Mouse (Mus musculus) thymus, postnatal 14 days (tissue): Measurements from ENCODE around the gene Mad2l1bp.

ENCODE experiments used
- DNase-seq: peaks from one replicate; pipeline ENCODE4 v3.0.0; 2021

Gene Mad2l1bp

DNA sequence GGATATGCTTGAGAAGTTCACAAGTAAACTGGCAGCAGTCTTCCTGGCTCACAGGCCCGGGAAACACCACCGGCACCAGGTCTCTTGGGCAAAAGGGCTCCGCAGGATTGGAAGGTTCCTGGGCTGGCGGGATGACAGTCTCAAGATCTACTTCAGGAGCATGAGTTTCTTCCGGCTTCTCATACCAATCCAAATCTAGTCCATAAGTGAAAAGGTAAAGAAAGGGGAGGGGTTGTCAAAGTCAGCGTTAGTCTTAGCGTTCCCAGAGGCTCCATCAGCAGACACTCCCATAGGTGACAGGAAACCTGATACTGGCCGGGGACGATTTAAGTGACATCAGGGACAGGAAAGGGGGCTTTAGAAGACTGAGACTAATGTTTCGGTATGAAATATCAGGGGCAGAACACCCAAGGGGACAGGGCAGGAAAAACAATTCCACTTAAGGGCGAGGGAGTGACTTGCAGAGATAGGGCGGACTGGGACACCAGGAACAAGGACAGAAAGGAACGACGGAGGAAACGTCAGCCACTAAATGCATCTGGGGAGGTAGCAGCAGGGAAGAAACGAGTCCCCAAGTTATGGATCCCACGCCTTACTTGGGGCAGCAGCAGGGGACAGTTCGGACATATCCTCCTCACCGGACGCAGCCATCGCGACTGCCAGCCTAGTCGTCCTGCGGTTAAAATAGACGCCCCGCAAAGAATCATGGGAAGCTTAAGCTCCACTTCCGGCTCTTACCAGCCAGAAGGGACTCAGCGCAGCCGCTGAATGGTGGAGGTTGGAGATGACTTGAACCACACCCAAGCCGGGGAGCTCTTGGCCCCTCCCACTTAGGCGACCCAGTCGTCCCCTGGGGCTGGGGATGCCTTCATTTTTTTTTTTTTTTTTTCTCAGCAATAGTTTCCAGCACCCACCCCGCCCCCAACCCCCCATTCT, at the start of gene Mad2l1bp:
Gene Mad2l1bp, minus strand, starts transcription at position 707 of the 936 bp plus-strand sequence.
- peak; percentile 93 for DNase-seq

DNA sequence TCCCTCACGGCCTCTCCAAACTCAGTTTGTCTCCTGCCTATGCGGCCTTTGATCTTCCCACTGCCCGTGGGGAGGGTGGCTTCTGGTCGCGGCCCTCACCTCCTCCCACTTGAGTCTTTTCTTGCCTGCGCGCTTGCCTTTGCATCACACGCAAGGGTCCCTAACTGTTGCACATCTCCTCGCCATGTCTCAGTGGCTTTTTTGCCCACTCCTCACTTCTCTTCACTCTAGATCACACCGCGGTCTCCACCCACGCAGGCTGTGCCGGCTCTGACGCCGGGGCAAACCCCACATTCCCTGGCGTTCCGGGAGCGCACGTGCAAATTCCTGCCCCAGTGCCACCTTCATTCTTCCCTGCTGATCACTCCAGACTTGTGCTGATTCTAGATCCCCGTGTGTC, 49.7 kb upstream of the Mad2l1bp start:
- DNase-seq: no peak

DNA sequence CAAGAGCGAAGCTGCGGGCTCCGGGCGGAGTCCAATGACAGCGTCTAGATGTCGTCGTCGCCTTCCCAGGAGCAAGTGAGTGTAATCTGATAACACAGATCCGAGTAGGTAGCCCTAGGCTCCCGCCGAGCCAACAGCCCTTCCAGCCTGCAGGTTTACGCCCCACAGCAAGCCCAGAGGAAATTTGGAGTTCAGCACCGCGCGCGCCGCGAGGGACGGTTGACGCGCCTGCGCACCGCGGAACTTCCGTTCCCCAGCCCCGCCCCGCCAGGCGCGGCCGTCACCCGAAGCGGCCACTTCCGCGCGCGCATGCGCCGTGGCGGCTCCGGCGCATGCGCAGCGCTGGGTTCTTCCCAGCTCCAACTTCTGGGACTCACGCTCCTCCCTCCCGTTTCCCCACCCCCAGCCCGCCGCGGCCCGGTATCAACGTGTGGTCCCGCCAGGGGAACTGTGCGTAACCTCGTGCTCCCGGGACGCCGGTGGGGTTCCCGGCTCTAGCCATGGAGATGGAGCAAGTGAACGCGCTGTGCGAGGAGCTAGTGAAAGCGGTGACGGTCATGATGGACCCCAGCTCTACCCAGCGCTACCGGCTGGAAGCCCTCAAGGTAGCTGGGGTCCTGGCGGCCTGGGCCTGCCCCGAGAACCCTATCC, 49.2 kb upstream of the Mad2l1bp start, which contains the start of the genes Polh and Xpo5:
Gene Polh, minus strand, starts transcription at position 225 of the 651 bp plus-strand sequence.
Gene Xpo5, plus strand, starts transcription at position 362 of the 651 bp plus-strand sequence.
- peak; percentile 95 for DNase-seq

GRCm38 (mm10) chr17:46201151-46201550, 47.8 kb upstream of the Mad2l1bp start:
- no peak for DNase-seq

DNA sequence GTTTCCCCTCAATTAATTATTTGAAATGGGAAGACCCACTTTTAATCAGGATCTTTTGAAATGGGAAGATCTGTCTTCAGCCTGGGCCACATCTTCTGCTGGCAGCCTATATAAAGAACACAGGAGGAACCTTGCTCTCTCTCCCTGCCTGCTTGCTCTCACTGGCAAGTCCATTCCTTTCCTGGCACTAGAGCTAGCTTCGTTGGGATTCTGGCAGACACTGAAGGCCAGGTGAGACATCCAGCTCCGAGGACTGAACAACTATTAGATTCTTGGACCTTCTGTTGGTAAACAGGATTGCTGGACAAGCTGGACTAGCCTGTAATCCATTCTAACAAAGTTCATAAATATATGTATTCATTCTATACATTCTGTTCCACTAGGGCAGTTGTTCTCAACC, 35.5 kb upstream of the Mad2l1bp start:
- DNase-seq: no peak

DNA sequence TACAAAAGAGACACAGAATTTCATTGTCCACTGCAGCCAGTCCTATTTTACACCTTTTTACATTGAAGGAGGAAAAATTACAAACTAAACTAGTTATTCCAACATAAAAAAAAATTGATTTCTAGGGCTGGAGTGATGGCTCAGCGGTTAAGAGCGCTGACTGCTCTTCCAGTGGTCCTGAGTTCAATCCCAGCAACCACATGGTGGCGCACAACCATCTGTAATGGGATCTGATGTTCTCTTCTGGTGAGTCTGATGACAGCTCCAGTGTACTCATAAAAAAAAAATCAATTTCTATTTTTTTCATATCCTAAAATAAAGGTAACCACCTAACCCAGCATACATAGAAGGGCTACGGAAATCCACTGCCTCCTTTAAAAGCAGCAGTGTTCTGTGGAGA, 28.9 kb upstream of the Mad2l1bp start:
- DNase-seq: peak; percentile 34

DNA sequence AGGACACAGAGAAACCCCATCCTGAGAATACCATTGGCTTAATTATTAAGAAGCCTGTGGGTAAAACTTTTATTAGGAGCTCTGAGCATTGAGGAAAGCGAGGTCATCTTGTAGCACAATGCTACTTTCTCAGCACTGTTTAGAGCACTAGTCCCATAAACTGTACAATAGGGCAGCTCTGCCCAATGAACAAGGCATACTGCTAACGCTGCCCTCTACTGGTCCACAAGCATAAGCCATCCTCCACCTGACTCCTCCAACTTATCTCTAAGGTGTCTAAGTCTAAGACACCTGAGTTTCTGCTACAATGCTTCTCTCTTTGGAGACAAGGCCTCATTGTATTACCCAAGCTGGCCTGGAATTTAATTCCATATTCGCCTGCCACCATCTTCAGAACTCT, 17.2 kb upstream of the Mad2l1bp start:
- peak; percentile 63 for DNase-seq

- no peak for DNase-seq
Measured at GRCm38 (mm10) chr17:46168768-46169167, 15.4 kb upstream of the Mad2l1bp start.

GRCm38 (mm10) chr17:46168318-46168717, 15.0 kb upstream of the Mad2l1bp start:
- no peak for DNase-seq

GRCm38 (mm10) chr17:46167014-46167413, 13.7 kb upstream of the Mad2l1bp start:
- DNase-seq: no peak

GRCm38 (mm10) chr17:46166270-46166669, 12.9 kb upstream of the Mad2l1bp start:
- DNase-seq: no peak

GRCm38 (mm10) chr17:46165460-46165859, 12.1 kb upstream of the Mad2l1bp start:
- DNase-seq: no peak

- no peak for DNase-seq
Measured at GRCm38 (mm10) chr17:46164791-46165190, 11.4 kb upstream of the Mad2l1bp start.

DNA sequence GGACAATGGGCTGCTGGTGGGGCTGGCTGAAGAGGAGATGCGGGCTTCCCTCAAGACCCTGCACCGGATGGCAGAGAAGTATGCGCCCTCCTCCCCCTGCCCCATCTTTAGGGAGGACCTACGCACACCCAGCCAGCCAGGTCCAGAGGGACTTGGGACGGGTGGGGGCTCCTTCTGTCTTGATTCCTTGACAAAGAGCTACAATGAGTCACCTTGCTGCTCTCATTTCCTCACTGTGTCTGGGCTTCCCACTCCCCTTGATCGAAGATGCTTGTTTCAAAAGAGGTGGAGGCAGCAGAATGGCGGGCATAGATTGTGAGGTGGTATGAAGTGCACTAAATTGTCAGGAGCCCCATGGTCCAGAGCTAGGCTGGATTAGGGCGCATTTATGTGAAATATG, 10.9 kb upstream of the Mad2l1bp start:
- no peak for DNase-seq

GRCm38 (mm10) chr17:46162951-46163421, 9.6 kb upstream of the Mad2l1bp start:
- DNase-seq: peak; percentile 79

- peak; percentile 49 for DNase-seq
Measured at GRCm38 (mm10) chr17:46162551-46162950, 9.2 kb upstream of the Mad2l1bp start.

- DNase-seq: no peak
Measured at GRCm38 (mm10) chr17:46161710-46162109, 8.4 kb upstream of the Mad2l1bp start.

DNA sequence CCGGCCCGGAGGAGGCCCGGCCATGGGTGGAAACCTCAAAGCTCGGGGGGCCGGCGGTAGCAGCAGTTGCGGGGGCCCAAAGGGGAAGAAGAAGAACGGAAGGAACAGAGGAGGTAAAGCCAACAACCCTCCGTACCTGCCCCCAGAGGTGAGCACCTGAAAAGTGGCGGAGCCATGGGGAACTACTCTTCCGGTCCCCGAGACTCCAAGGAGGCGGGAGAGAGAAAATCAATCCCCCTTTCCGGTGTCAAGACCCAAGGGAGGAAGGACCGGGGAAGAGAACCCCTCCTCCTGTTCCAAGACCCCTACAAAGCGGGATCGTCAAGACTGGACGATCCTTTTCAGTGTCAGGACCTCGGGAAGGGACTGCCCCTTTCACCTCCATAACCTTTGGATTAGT, 7.8 kb upstream of the Mad2l1bp start:
- no peak for DNase-seq

DNA sequence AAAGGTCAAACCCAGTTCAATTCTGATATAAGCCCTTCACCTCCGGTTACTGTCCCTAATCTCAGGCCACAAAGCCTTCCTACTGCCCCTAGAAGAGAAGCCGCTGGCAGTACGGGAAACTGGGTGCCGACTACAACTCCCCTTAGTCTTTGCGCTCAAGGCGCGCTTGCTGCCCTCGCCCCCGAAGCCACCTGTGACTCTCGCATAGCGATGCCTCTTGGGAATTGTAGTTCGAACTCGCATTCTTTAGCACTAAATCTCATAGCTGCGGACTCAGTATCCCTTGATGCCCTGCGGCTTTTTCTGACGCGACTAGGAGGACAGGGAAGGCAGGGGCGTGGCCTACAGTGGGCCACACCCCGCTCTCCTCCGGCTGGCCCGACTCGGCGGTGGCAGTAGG, 7.3 kb upstream of the Mad2l1bp start, which contains the start of gene Gtpbp2:
Gene Gtpbp2, plus strand, starts transcription at position 347 of the 400 bp plus-strand sequence.
- DNase-seq: peak; percentile 96

DNA sequence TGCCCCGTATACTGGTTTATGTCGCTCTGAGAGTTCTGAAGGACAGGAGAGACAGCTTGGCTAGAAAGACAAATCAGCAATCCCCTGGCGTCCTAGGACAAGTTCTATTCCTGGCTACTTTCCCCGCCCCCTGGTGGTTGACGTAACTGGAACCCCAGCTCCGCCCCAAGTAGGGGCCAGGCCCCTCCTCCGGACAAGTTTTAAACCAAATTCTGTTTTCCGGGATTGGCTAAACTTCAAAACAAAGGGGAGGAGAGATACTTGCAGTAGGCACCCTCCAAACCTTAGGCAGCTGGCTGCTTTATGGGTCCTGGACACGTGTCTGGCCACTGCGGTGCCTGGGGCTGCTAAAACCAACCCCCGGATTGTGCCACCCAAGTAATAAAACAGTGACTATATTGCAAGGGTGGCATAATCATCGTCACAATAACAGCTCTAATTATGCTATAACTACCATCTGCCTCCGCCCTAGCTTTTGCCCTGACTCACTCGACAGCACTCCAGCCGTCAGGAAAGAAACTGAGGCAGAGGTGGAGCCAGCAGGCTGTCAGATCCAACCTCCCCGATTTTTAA, 6.8 kb upstream of the Mad2l1bp start:
- DNase-seq: peak; percentile 95

- no peak for DNase-seq
Measured at GRCm38 (mm10) chr17:46159236-46159635, 5.9 kb upstream of the Mad2l1bp start.

DNA sequence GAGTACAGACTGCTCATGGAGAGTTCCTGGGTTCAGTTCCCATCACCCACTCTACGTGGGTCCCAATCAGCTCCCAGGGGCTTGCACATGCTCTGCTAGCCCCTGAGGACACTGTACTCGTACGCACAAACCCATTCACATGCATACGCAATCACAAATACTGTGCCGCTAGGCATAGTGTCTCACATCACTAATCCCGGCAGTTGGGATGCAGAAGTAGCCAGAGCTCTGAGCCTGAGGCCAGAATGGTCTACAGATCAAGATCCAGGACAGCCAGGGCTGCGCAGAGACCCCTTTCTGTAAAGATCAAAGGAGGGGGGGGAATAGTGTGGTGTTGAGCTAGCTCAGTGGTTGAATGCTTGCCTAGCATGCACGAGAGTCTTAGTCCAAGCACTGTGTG, 3.8 kb upstream of the Mad2l1bp start:
- no peak for DNase-seq

GRCm38 (mm10) chr17:46156680-46157079, 3.3 kb upstream of the Mad2l1bp start:
- no peak for DNase-seq
